Mouse (Mus musculus): ENCODE data around the gene Inpp5f. TPM values are rescaled to one million over a fixed set of nuclear protein-coding genes. Genes with fewer than 3 reads are reported as not detected.
"Not testable (repeated sequence)": the region's sequence is repeated elsewhere in the genome, so short reads cannot be mapped to it uniquely, and the experiment has no call there.

Inpp5f gene
- polyA plus RNA-seq, 1 experiment from 2014 or later = 12.6 TPM

- no peak overlapping the region for H3K4me3 ChIP-seq (ENCODE audit: low read length)
- no peak overlapping the region for H3K9ac ChIP-seq (ENCODE audit: low read depth, low read length)
- H3K9me3 ChIP-seq (ENCODE audit: control insufficient read depth, low read length) = no peaks in the 10 kb centered on the region
- no peak for ATAC-seq
- H3K36me3 ChIP-seq (ENCODE audit: control insufficient read depth, insufficient read depth, low read length) = no peaks in the 10 kb centered on the region
- H3K4me2 ChIP-seq (ENCODE audit: low read depth, low read length) = no peak overlapping the region
- H3K4me1 ChIP-seq (ENCODE audit: control insufficient read depth, insufficient read depth, low read length) = peaks cover 8% of the 10 kb centered on the region; the same call in 1 of the 2 replicates
- H3K27ac ChIP-seq (ENCODE audit: low read length) = 0 out of 2 replicates have a peak overlapping the region, but pooled peaks have one; percentile 10
- 16% methylated on average over 9 of the region's 9 CpGs for WGBS
- H3K27me3 ChIP-seq (replicated peaks; ENCODE audit: control insufficient read depth, insufficient read depth, low read length) = no peaks in the 10 kb centered on the region
These were observed 19.6 kb upstream of the Inpp5f start for GRCm38 (mm10) chr7:128591345-128592084.

- 20% methylated on average over 21 of the region's 21 CpGs for WGBS
- Histone ChIP-seq H3K4me1 (ENCODE audit: control insufficient read depth, insufficient read depth, low read length) (peaks cover 8% of the 10 kb centered on the region; the same call in 1 of the 2 replicates), H3K4me3 (ENCODE audit: low read length) (peak overlapping the region; percentile 28), H3K27me3 (replicated peaks; ENCODE audit: control insufficient read depth, insufficient read depth, low read length) (no peaks in the 10 kb centered on the region), H3K27ac (ENCODE audit: low read length) (peak overlapping the region; percentile 46), H3K36me3 (ENCODE audit: control insufficient read depth, insufficient read depth, low read length) (no peaks in the 10 kb centered on the region), H3K4me2 (ENCODE audit: low read depth, low read length) (peak overlapping the region; percentile 46), H3K9me3 (ENCODE audit: control insufficient read depth, low read length) (no peaks in the 10 kb centered on the region), H3K9ac (ENCODE audit: low read depth, low read length) (peak overlapping the region; percentile 31; the same call in 1 of the 2 replicates)
- no peak for ATAC-seq
These were observed 18.8 kb upstream of the Inpp5f start for GRCm38 (mm10) chr7:128592118-128592935.

- H3K27ac ChIP-seq (ENCODE audit: low read length) = no peak overlapping the region
- WGBS = 28% methylated on average over 6 of the region's 6 CpGs
- ATAC-seq = no peak
These were observed 18.2 kb upstream of the Inpp5f start for GRCm38 (mm10) chr7:128592936-128593241.

GRCm38 (mm10) chr7:128596274-128596673 lies 14.9 kb upstream of the Inpp5f start:
- WGBS = 94% methylated on average over 2 of the region's 2 CpGs
- H3K9ac ChIP-seq (ENCODE audit: low read depth, low read length) = no peak overlapping the region
- no peak overlapping the region for H3K4me2 ChIP-seq (ENCODE audit: low read depth, low read length)
- H3K4me1 ChIP-seq (ENCODE audit: control insufficient read depth, insufficient read depth, low read length) = peaks cover 8% of the 10 kb centered on the region; the same call in 1 of the 2 replicates
- H3K27me3 ChIP-seq (replicated peaks; ENCODE audit: control insufficient read depth, insufficient read depth, low read length) = no peaks in the 10 kb centered on the region
- H3K9me3 ChIP-seq (ENCODE audit: control insufficient read depth, low read length) = no peaks in the 10 kb centered on the region
- no peak overlapping the region for H3K4me3 ChIP-seq (ENCODE audit: low read length)
- H3K36me3 ChIP-seq (ENCODE audit: control insufficient read depth, insufficient read depth, low read length) = no peaks in the 10 kb centered on the region
- no peak overlapping the region for H3K27ac ChIP-seq (ENCODE audit: low read length)
- no peak for ATAC-seq

More at GRCm38 (mm10) chr7:128592936-128593241, 18.2 kb upstream of the Inpp5f start:
- H3K27me3 ChIP-seq (replicated peaks; ENCODE audit: control insufficient read depth, insufficient read depth, low read length) = no peaks in the 10 kb centered on the region
- no peak overlapping the region for H3K9ac ChIP-seq (ENCODE audit: low read depth, low read length)
- no peaks in the 10 kb centered on the region for H3K9me3 ChIP-seq (ENCODE audit: control insufficient read depth, low read length)
- H3K4me3 ChIP-seq (ENCODE audit: low read length) = no peak overlapping the region
- peaks cover 8% of the 10 kb centered on the region; the same call in 1 of the 2 replicates for H3K4me1 ChIP-seq (ENCODE audit: control insufficient read depth, insufficient read depth, low read length)
- no peaks in the 10 kb centered on the region for H3K36me3 ChIP-seq (ENCODE audit: control insufficient read depth, insufficient read depth, low read length)
- no peak overlapping the region for H3K4me2 ChIP-seq (ENCODE audit: low read depth, low read length)

GRCm38 (mm10) chr7:128599072-128599471 lies 12.1 kb upstream of the Inpp5f start:
- Histone ChIP-seq H3K4me2 (ENCODE audit: low read depth, low read length) (no peak overlapping the region), H3K9ac (ENCODE audit: low read depth, low read length) (no peak overlapping the region), H3K9me3 (ENCODE audit: control insufficient read depth, low read length) (no peaks in the 10 kb centered on the region), H3K4me1 (ENCODE audit: control insufficient read depth, insufficient read depth, low read length) (no peaks in the 10 kb centered on the region), H3K4me3 (ENCODE audit: low read length) (no peak overlapping the region), H3K36me3 (ENCODE audit: control insufficient read depth, insufficient read depth, low read length) (no peaks in the 10 kb centered on the region), H3K27me3 (replicated peaks; ENCODE audit: control insufficient read depth, insufficient read depth, low read length) (no peaks in the 10 kb centered on the region), H3K27ac (ENCODE audit: low read length) (no peak overlapping the region)
- WGBS = 74% methylated on average over 5 of the region's 5 CpGs
- no peak for ATAC-seq

- no peak overlapping the region for H3K9ac ChIP-seq (ENCODE audit: low read depth, low read length)
- no peak overlapping the region for H3K4me2 ChIP-seq (ENCODE audit: low read depth, low read length)
- no peak for ATAC-seq
- no peak overlapping the region for H3K4me3 ChIP-seq (ENCODE audit: low read length)
- H3K9me3 ChIP-seq (ENCODE audit: control insufficient read depth, low read length) = no peaks in the 10 kb centered on the region
- H3K36me3 ChIP-seq (ENCODE audit: control insufficient read depth, insufficient read depth, low read length) = no peaks in the 10 kb centered on the region
- H3K27ac ChIP-seq (ENCODE audit: low read length) = no peak overlapping the region
- no peaks in the 10 kb centered on the region for H3K4me1 ChIP-seq (ENCODE audit: control insufficient read depth, insufficient read depth, low read length)
- WGBS = 65% methylated on average over 5 of the region's 5 CpGs
- no peaks in the 10 kb centered on the region for H3K27me3 ChIP-seq (replicated peaks; ENCODE audit: control insufficient read depth, insufficient read depth, low read length)
These were observed 9.3 kb upstream of the Inpp5f start for GRCm38 (mm10) chr7:128601826-128602225.

GRCm38 (mm10) chr7:128609936-128610335 lies 1.2 kb upstream of the Inpp5f start:
- ATAC-seq = not testable (repeated sequence)

GRCm38 (mm10) chr7:128610490-128610889 lies 638 bp upstream of the Inpp5f start:
- H3K4me3 ChIP-seq (ENCODE audit: low read length) = peak overlapping the region; percentile 90
- peak overlapping the region; percentile 48; the same call in 1 of the 2 replicates for H3K9ac ChIP-seq (ENCODE audit: low read depth, low read length)
- H3K27ac ChIP-seq (ENCODE audit: low read length) = peak overlapping the region; percentile 65
- no peaks in the 10 kb centered on the region for H3K9me3 ChIP-seq (ENCODE audit: control insufficient read depth, low read length)
- 89% methylated on average over 6 of the region's 6 CpGs for WGBS
- 0 out of 2 replicates have a peak, but pooled peaks cover 7% of the 10 kb centered on the region for H3K4me1 ChIP-seq (ENCODE audit: control insufficient read depth, insufficient read depth, low read length)
- no peak; the same call in none of the 2 replicates for ATAC-seq
- peak overlapping the region; percentile 46 for H3K4me2 ChIP-seq (ENCODE audit: low read depth, low read length)
- no peaks in the 10 kb centered on the region for H3K27me3 ChIP-seq (replicated peaks; ENCODE audit: control insufficient read depth, insufficient read depth, low read length)
- no peaks in the 10 kb centered on the region for H3K36me3 ChIP-seq (ENCODE audit: control insufficient read depth, insufficient read depth, low read length)

More at GRCm38 (mm10) chr7:128609936-128610335, 1.2 kb upstream of the Inpp5f start:
- H3K9ac ChIP-seq (ENCODE audit: low read depth, low read length); H3K4me3 ChIP-seq (ENCODE audit: low read length); H3K27ac ChIP-seq (ENCODE audit: low read length); H3K9me3 ChIP-seq (ENCODE audit: control insufficient read depth, low read length); H3K4me1 ChIP-seq (ENCODE audit: control insufficient read depth, insufficient read depth, low read length); H3K27me3 ChIP-seq (replicated peaks; ENCODE audit: control insufficient read depth, insufficient read depth, low read length); H3K36me3 ChIP-seq (ENCODE audit: control insufficient read depth, insufficient read depth, low read length); H3K4me2 ChIP-seq (ENCODE audit: low read depth, low read length): not testable (repeated sequence)
- WGBS = 98% methylated on average over 7 of the region's 9 CpGs

GRCm38 (mm10) chr7:128611799-128612411 lies 777 bp downstream of the Inpp5f start:
- 11% methylated on average over 22 of the region's 22 CpGs for WGBS
- Histone ChIP-seq H3K36me3 (ENCODE audit: control insufficient read depth, insufficient read depth, low read length) (no peaks in the 10 kb centered on the region), H3K4me2 (ENCODE audit: low read depth, low read length) (peak overlapping the region; percentile 85), H3K4me1 (ENCODE audit: control insufficient read depth, insufficient read depth, low read length) (0 out of 2 replicates have a peak, but pooled peaks cover 7% of the 10 kb centered on the region), H3K9me3 (ENCODE audit: control insufficient read depth, low read length) (no peaks in the 10 kb centered on the region), H3K4me3 (ENCODE audit: low read length) (peak overlapping the region; percentile 90), H3K9ac (ENCODE audit: low read depth, low read length) (peak overlapping the region; percentile 89), H3K27ac (ENCODE audit: low read length) (peak overlapping the region; percentile 76), H3K27me3 (replicated peaks; ENCODE audit: control insufficient read depth, insufficient read depth, low read length) (no peaks in the 10 kb centered on the region)
- no peak for ATAC-seq

All from intestine, embryonic 16.5 days (tissue).